Mouse (Mus musculus) forebrain, embryonic 12.5 days (tissue): Measurements from ENCODE around the gene Asz1. TPM values are rescaled to one million over a fixed set of nuclear protein-coding genes. Genes with fewer than 3 reads are reported as not detected.

Experiments
- ATAC-seq: fragments of 200-750 bp; cut with Nextera tagmentation; 2 replicates; pipeline ENCODE4 v1.8.0; 2017; ENCODE audit warnings: moderate TSS enrichment; ENCODE audit not compliant: low FRiP score
- H3K27ac ChIP-seq: fragments of 300-500 bp; sonication (generic); 2 replicates; pipeline ENCODE4 v1.5.1; 2016; ENCODE audit warnings: mild to moderate bottlenecking
- H3K27me3 ChIP-seq: fragments of 300-500 bp; sonication (generic); 2 replicates; pipeline ENCODE4 v1.6.1; 2016; ENCODE audit warnings: mild to moderate bottlenecking
- H3K36me3 ChIP-seq: fragments of 300-500 bp; sonication (generic); replicated peaks from 2 replicates; pipeline ENCODE4 v1.6.1; 2016; ENCODE audit warnings: mild to moderate bottlenecking
- H3K4me1 ChIP-seq: fragments of 300-500 bp; sonication (generic); 2 replicates; pipeline ENCODE4 v1.6.1; 2016
- H3K4me2 ChIP-seq: fragments of 300-500 bp; sonication (generic); 2 replicates; pipeline ENCODE4 v1.6.1; 2016; ENCODE audit warnings: mild to moderate bottlenecking, moderate library complexity
- H3K4me3 ChIP-seq: fragments of 300-500 bp; sonication (generic); replicated peaks from 2 replicates; pipeline ENCODE4 v1.5.1; 2016; ENCODE audit warnings: mild to moderate bottlenecking
- H3K9ac ChIP-seq: fragments of 300-500 bp; sonication (generic); 2 replicates; pipeline ENCODE4 v1.6.1; 2016; ENCODE audit warnings: mild to moderate bottlenecking
- H3K9me3 ChIP-seq: fragments of 300-500 bp; sonication (generic); 2 replicates; pipeline ENCODE4 v1.6.1; 2016
- WGBS: fragments of 180-500 bp; shearing (Covaris S2); methylation state at CpG from one replicate; pipeline ENCODE4 v1.1.7; 2016; 5-methylcytosine and 5-hydroxymethylcytosine counted together
- polyA plus RNA-seq: library from polyadenylated mRNA; unstranded; fragments of >200 nt; fragmentation: Nextera tagmentation; extraction: Ambion mirVana; gene quantifications from 2 replicates; pipeline ENCODE4 v1.2.1, GENCODE M21; 2016

The Asz1 gene
- not detected in 2 replicates for polyA plus RNA-seq

DNA sequence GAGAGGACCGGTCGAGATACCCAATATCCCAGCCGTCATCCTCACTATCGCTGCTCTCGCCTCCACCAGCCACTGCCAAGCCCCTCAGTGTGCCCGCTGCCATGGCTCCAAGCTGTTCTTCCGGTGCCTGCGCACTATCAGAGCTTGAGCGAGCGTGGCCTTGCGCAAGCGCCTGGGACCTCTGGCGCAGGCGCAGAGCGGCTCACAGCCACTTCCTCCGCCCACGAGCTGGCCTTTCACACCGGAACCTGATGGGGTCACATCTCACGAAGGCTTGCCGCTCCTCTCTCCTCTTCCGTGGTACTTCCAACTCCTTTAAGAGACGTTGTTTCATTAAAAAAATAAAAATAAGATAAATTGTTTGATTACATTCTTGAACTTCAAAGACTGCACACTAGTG lies at the start of gene Asz1:
Asz1 (minus strand) TSS at position 128 of the 400 bp plus-strand sequence.
- Histone ChIP-seq H3K36me3 (no peaks in the 10 kb centered on the region), H3K9me3 (no peaks in the 10 kb centered on the region), H3K4me2 (no peak within 1 kb of the TSS), H3K27me3 (no peaks in the 10 kb centered on the region), H3K4me1 (no peaks in the 10 kb centered on the region), H3K4me3 (no peak within 1 kb of the TSS), H3K9ac (no peak within 1 kb of the TSS), H3K27ac (no peak within 1 kb of the TSS)
- 94% methylated on average over 22 of the region's 22 CpGs for WGBS
- no peak for ATAC-seq

DNA sequence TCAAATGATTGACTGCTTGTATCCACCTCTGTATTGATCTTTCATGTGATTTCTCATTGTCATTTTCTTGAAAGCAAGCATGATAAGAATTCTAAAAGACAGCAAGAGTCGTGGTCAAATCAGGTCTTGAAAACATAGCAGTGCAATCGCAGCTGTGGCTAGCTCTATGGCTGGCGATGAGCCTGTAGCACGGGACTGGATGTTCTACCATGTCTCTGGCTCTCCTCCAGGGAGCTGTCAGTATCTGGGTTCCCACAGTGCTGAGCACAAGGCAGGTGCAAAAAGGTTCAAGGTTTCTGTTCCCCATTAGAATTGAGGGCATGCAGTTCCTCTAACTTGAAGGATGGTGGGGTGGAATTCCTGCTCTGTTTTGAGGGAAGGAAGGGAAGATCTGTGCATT lies 44.2 kb upstream of the Asz1 start:
- 73% methylated on average over 4 of the region's 4 CpGs for WGBS
- no peaks in the 10 kb centered on the region for H3K4me1 ChIP-seq
- H3K9me3 ChIP-seq: no peaks in the 10 kb centered on the region
- no peak for ATAC-seq
- no peak overlapping the region for H3K9ac ChIP-seq
- no peaks in the 10 kb centered on the region for H3K36me3 ChIP-seq
- H3K27ac ChIP-seq: no peak overlapping the region
- no peak overlapping the region for H3K4me2 ChIP-seq
- H3K4me3 ChIP-seq: no peak overlapping the region
- no peaks in the 10 kb centered on the region for H3K27me3 ChIP-seq

DNA sequence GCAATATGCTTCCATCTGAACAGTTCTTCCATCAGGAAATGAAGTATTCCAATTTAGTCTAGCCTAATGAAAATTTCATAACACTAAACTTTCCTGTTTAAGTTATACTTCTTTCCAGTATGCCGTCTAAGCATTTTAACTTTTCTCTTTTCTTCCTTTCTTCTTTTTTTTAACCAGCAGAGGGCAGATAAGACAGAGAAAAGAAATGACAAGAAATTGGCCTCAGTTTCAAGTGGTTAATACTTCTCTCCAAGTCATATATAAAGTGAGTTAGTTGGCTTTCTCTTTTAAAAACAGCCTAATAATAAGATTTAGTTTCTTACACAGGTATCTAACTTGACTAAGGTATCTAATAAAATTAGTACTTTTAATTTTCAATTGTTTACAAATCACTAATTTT lies 26.4 kb upstream of the Asz1 start:
- Histone ChIP-seq H3K27me3 (no peaks in the 10 kb centered on the region), H3K36me3 (no peaks in the 10 kb centered on the region), H3K9ac (no peak overlapping the region), H3K9me3 (no peaks in the 10 kb centered on the region), H3K4me3 (no peak overlapping the region), H3K4me2 (no peak overlapping the region), H3K4me1 (0 out of 2 replicates have a peak, but pooled peaks cover 3% of the 10 kb centered on the region), H3K27ac (no peak overlapping the region)
- ATAC-seq: no peak
- WGBS: 44% methylated on average over 1 of the region's 1 CpGs

DNA sequence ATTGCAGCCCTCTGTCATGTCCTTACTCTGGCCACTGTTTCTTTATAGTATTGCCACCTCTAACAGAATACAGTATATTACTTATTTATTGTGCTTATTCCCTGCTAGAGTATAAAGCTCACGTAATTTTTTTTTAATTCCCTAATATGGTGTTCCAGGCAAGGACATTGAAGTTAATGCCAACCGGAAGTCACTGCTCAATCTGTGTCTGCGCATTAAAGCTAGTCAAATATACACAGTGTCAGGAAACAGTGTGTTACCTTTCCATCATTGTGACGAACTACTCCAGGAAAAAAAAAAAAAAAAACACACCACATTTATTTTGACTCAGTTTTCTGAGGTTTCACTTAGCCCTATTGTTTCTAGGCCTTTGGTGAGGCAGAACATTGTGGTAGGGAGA lies 19.2 kb upstream of the Asz1 start:
- no peak overlapping the region for H3K4me2 ChIP-seq

DNA sequence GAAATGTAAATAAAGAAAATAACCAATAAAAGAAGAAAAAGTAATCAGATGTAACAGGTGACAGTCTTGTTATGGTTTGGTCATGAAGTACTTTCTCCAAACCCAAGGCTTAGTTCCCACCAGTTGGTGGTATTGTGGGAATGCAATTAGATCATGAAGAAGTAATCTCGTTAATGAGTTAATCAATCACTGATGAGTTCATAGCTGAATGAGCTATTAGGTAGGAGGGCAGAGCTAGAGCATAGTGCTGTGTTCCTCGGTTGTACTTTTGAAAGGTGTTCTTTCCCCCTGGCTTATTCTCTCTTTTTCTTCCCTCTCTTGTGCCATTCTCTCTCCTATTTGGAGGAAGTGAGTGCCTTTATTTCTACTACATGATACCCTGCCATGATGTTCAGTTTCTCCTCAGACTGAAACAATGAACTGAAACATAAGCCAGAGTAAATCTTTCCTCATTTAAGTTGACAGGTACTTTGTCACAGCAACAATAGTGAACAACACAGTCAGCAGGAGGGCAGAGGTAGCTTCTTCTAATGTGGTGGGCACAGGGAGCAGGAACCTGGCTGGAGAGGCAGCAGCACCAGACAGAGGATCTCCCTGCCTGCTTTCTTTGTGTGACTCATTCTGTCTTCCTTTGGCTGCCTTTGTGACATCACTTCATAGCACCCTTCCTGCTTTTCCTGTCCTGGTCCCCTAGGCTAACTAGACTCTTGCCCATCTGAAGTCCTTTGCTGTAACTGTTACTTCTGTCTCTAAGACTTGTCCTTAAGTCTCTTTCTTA lies 18.5 kb upstream of the Asz1 start:
- no peak overlapping the region for H3K27ac ChIP-seq
- ATAC-seq: no peak
- no peaks in the 10 kb centered on the region for H3K27me3 ChIP-seq
- no peak overlapping the region for H3K4me2 ChIP-seq
- H3K4me3 ChIP-seq: no peak overlapping the region
- 43% methylated on average over 2 of the region's 2 CpGs for WGBS
- H3K9ac ChIP-seq: no peak overlapping the region
- no peaks in the 10 kb centered on the region for H3K9me3 ChIP-seq
- no peaks in the 10 kb centered on the region for H3K4me1 ChIP-seq
- no peaks in the 10 kb centered on the region for H3K36me3 ChIP-seq

More for the DNA sequence above, 19.2 kb upstream of the Asz1 start:
- WGBS: 88% methylated on average over 4 of the region's 4 CpGs
- H3K9ac ChIP-seq: no peak overlapping the region
- H3K4me1 ChIP-seq: no peaks in the 10 kb centered on the region
- H3K4me3 ChIP-seq: no peak overlapping the region
- ATAC-seq: no peak
- no peaks in the 10 kb centered on the region for H3K9me3 ChIP-seq
- H3K36me3 ChIP-seq: no peaks in the 10 kb centered on the region
- no peaks in the 10 kb centered on the region for H3K27me3 ChIP-seq
- no peak overlapping the region for H3K27ac ChIP-seq

- H3K4me3 ChIP-seq: no peak overlapping the region
- no peaks in the 10 kb centered on the region for H3K9me3 ChIP-seq
- no peak overlapping the region for H3K27ac ChIP-seq
- no peak for ATAC-seq
- H3K36me3 ChIP-seq: no peaks in the 10 kb centered on the region
- H3K4me1 ChIP-seq: no peaks in the 10 kb centered on the region
- 94% methylated on average over 1 of the region's 1 CpGs for WGBS
- no peaks in the 10 kb centered on the region for H3K27me3 ChIP-seq
- no peak overlapping the region for H3K4me2 ChIP-seq
- no peak overlapping the region for H3K9ac ChIP-seq
These were observed 12.0 kb downstream of the Asz1 start for GRCm38 (mm10) chr6:18096861-18097260.

- H3K9ac ChIP-seq: no peak overlapping the region
- no peak overlapping the region for H3K4me3 ChIP-seq
- WGBS: 91% methylated on average over 5 of the region's 5 CpGs
- no peaks in the 10 kb centered on the region for H3K9me3 ChIP-seq
- no peaks in the 10 kb centered on the region for H3K36me3 ChIP-seq
- no peak for ATAC-seq
- no peaks in the 10 kb centered on the region for H3K4me1 ChIP-seq
- H3K4me2 ChIP-seq: no peak overlapping the region
- H3K27me3 ChIP-seq: no peaks in the 10 kb centered on the region
- H3K27ac ChIP-seq: no peak overlapping the region
These were observed 19.8 kb downstream of the Asz1 start for GRCm38 (mm10) chr6:18089098-18089497.

GRCm38 (mm10) chr6:18087160-18087804 lies 21.6 kb downstream of the Asz1 start:
- no peak overlapping the region for H3K4me2 ChIP-seq
- H3K9ac ChIP-seq: no peak overlapping the region
- H3K27me3 ChIP-seq: no peaks in the 10 kb centered on the region
- 67% methylated on average over 5 of the region's 5 CpGs for WGBS
- no peaks in the 10 kb centered on the region for H3K36me3 ChIP-seq
- no peaks in the 10 kb centered on the region for H3K4me1 ChIP-seq
- no peaks in the 10 kb centered on the region for H3K9me3 ChIP-seq
- ATAC-seq: peak; percentile 20; the same call in 1 of the 2 replicates
- no peak overlapping the region for H3K4me3 ChIP-seq
- H3K27ac ChIP-seq: no peak overlapping the region

DNA sequence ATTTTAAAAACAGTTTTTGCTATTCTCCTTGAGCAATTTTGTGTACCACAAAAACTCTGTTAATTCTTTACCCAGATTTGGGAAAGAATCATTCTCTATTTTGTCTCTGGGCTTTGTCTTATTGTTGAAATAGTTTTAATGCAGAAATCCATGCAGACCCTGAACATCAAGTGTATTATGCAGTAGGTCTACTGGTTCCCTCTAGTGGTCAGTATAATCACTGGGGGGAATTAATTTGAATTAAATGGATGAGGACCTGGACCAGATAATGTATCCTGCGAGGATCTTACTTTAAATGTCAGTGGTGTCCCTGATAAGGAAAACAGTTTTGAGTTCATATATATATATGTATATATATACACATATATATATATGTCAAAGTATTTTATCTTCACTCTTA lies 30.2 kb downstream of the Asz1 start:
- no peak overlapping the region for H3K9ac ChIP-seq
- H3K4me1 ChIP-seq: no peaks in the 10 kb centered on the region
- WGBS: 47% methylated on average over 1 of the region's 1 CpGs
- ATAC-seq: peak; percentile 23; the same call in 1 of the 2 replicates
- no peaks in the 10 kb centered on the region for H3K9me3 ChIP-seq
- no peaks in the 10 kb centered on the region for H3K36me3 ChIP-seq
- H3K4me3 ChIP-seq: no peak overlapping the region
- no peaks in the 10 kb centered on the region for H3K27me3 ChIP-seq
- H3K4me2 ChIP-seq: no peak overlapping the region
- H3K27ac ChIP-seq: no peak overlapping the region

DNA sequence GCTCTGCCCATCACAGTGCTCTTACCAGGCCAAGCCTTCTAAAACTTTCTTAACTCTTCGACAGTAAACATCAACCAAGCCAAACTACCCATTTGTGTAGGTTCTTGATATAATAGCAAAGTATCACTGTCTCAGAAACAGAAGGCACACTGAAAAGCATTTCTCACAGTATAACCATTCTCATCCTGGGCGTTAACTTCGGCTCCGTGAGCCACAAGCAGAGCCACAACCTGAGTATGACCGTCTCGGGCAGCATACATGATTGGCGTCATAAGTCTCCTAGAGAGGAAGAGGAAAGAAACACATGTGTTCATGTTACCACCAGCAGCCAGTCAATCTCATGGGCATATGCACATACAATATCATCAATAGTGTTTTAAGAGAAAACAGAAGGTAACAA lies 31.9 kb downstream of the Asz1 start:
- H3K27ac ChIP-seq: no peak overlapping the region
- H3K4me2 ChIP-seq: no peak overlapping the region
- H3K9me3 ChIP-seq: no peaks in the 10 kb centered on the region
- H3K27me3 ChIP-seq: no peaks in the 10 kb centered on the region
- no peak overlapping the region for H3K9ac ChIP-seq
- 87% methylated on average over 7 of the region's 7 CpGs for WGBS
- H3K4me3 ChIP-seq: no peak overlapping the region
- no peaks in the 10 kb centered on the region for H3K4me1 ChIP-seq
- no peak for ATAC-seq
- H3K36me3 ChIP-seq: no peaks in the 10 kb centered on the region

GRCm38 (mm10) chr6:18076577-18076976 lies 32.3 kb downstream of the Asz1 start:
- Histone ChIP-seq H3K27ac (no peak overlapping the region), H3K4me2 (no peak overlapping the region), H3K36me3 (no peaks in the 10 kb centered on the region), H3K27me3 (no peaks in the 10 kb centered on the region), H3K9ac (no peak overlapping the region), H3K4me3 (no peak overlapping the region), H3K9me3 (no peaks in the 10 kb centered on the region), H3K4me1 (no peaks in the 10 kb centered on the region)
- ATAC-seq: no peak
- WGBS: 80% methylated on average over 5 of the region's 5 CpGs

DNA sequence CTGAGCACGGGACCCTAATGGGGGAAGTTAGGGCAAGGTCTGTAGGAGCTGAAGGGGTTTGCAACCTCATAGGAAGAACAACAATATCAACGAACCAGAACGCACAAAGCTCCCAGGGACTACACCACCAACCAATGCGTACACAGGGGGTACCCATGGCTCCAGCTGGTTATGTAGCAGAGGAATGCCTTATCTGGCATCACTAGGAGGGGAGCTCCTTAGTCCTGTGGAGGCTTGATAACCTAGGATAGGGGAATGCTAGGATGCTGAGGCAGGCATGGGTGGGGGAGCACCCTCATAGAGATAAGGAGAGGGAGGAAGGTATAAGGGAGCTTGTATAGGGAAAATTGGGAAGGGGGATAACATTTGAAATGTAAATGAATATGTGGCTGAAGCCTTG lies 51.0 kb downstream of the Asz1 start:
- H3K9ac ChIP-seq: no peak overlapping the region
- no peaks in the 10 kb centered on the region for H3K9me3 ChIP-seq
- no peaks in the 10 kb centered on the region for H3K4me1 ChIP-seq
- no peak for ATAC-seq
- no peaks in the 10 kb centered on the region for H3K36me3 ChIP-seq
- H3K27me3 ChIP-seq: no peaks in the 10 kb centered on the region
- no peak overlapping the region for H3K4me3 ChIP-seq
- no peak overlapping the region for H3K4me2 ChIP-seq
- no peak overlapping the region for H3K27ac ChIP-seq
- 86% methylated on average over 4 of the region's 4 CpGs for WGBS

DNA sequence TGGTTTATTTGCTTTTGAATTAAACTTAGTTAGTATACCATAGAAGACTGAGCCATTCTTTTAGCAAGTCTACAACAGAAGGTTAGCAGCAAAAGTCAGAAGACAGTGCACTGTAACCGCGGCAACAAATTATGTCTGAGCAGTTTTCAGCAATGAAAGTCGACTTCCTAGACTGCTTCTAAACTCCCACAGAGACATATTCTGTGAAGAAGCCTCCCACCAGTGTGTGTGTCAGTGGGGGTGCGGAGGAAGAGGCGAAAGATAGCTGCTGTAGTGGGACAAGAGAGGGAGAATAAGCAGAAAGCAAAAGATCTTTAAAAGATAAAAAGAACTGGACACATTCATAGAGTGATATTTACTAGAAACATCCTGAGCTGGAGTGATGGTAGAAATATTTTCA lies 57.2 kb downstream of the Asz1 start:
- H3K36me3 ChIP-seq: no peaks in the 10 kb centered on the region
- peaks cover 2% of the 10 kb centered on the region; the same call in 1 of the 2 replicates for H3K4me1 ChIP-seq
- no peak overlapping the region for H3K4me3 ChIP-seq
- H3K27me3 ChIP-seq: no peaks in the 10 kb centered on the region
- WGBS: 78% methylated on average over 5 of the region's 5 CpGs
- no peak overlapping the region for H3K27ac ChIP-seq
- no peak for ATAC-seq
- H3K9ac ChIP-seq: no peak overlapping the region
- H3K4me2 ChIP-seq: no peak overlapping the region
- no peaks in the 10 kb centered on the region for H3K9me3 ChIP-seq
